Mouse (Mus musculus): ENCODE results near the gene Limch1. TPM values are rescaled to one million over a fixed set of nuclear protein-coding genes. Genes with fewer than 3 reads are reported as not detected.
A peak's percentile ranks its signal among the peaks of the same experiment; 100 is the strongest.

The Limch1 gene
- polyA plus RNA-seq, 1 experiment from 2014 or later, result 81.0 TPM

GRCm38 (mm10) chr5:66953971-66954644 is 208.5 kb downstream of the Limch1 start:
- WGBS, result 26% methylated on average over 7 of the region's 7 CpGs
- no peak overlapping the region for H3K4me2 ChIP-seq (ENCODE audit: low read length)
- H3K27ac ChIP-seq (ENCODE audit: low read length), result peak overlapping the region; percentile 87
- peak; percentile 93 for ATAC-seq
- H3K4me1 ChIP-seq (replicated peaks; ENCODE audit: control insufficient read depth, insufficient read depth, low read length), result peaks cover 14% of the 10 kb centered on the region
- no peak overlapping the region for H3K4me3 ChIP-seq (replicated peaks; ENCODE audit: low read length)
- H3K9me3 ChIP-seq (ENCODE audit: control insufficient read depth, low read length), result no peaks in the 10 kb centered on the region
- H3K27me3 ChIP-seq (replicated peaks; ENCODE audit: control insufficient read depth, insufficient read depth, low read length), result no peaks in the 10 kb centered on the region
- H3K9ac ChIP-seq (replicated peaks; ENCODE audit: low read depth, low read length), result no peak overlapping the region
- no peaks in the 10 kb centered on the region for H3K36me3 ChIP-seq (ENCODE audit: control insufficient read depth, insufficient read depth)

GRCm38 (mm10) chr5:66955245-66955644 is 209.6 kb downstream of the Limch1 start:
- no peak overlapping the region for H3K4me2 ChIP-seq (ENCODE audit: low read length)
- no peak overlapping the region for H3K27ac ChIP-seq (ENCODE audit: low read length)
- H3K9me3 ChIP-seq (ENCODE audit: control insufficient read depth, low read length), result no peaks in the 10 kb centered on the region
- WGBS, result 87% methylated on average over 5 of the region's 5 CpGs
- no peak overlapping the region for H3K4me3 ChIP-seq (replicated peaks; ENCODE audit: low read length)
- peaks cover 9% of the 10 kb centered on the region for H3K4me1 ChIP-seq (replicated peaks; ENCODE audit: control insufficient read depth, insufficient read depth, low read length)
- no peak overlapping the region for H3K9ac ChIP-seq (replicated peaks; ENCODE audit: low read depth, low read length)
- no peak for ATAC-seq
- no peaks in the 10 kb centered on the region for H3K27me3 ChIP-seq (replicated peaks; ENCODE audit: control insufficient read depth, insufficient read depth, low read length)
- no peaks in the 10 kb centered on the region for H3K36me3 ChIP-seq (ENCODE audit: control insufficient read depth, insufficient read depth)

- Histone ChIP-seq H3K9me3 (ENCODE audit: control insufficient read depth, low read length) (no peaks in the 10 kb centered on the region), H3K9ac (replicated peaks; ENCODE audit: low read depth, low read length) (no peak overlapping the region), H3K27me3 (replicated peaks; ENCODE audit: control insufficient read depth, insufficient read depth, low read length) (no peaks in the 10 kb centered on the region), H3K4me1 (replicated peaks; ENCODE audit: control insufficient read depth, insufficient read depth, low read length) (peaks cover 9% of the 10 kb centered on the region), H3K36me3 (ENCODE audit: control insufficient read depth, insufficient read depth) (no peaks in the 10 kb centered on the region), H3K4me3 (replicated peaks; ENCODE audit: low read length) (no peak overlapping the region), H3K27ac (ENCODE audit: low read length) (no peak overlapping the region), H3K4me2 (ENCODE audit: low read length) (no peak overlapping the region)
- ATAC-seq, result no peak
- 82% methylated on average over 10 of the region's 10 CpGs for WGBS
Measured at GRCm38 (mm10) chr5:66957656-66958055, 212.0 kb downstream of the Limch1 start.

- Histone ChIP-seq H3K9ac (replicated peaks; ENCODE audit: low read depth, low read length) (no peak overlapping the region), H3K9me3 (ENCODE audit: control insufficient read depth, low read length) (no peaks in the 10 kb centered on the region), H3K36me3 (ENCODE audit: control insufficient read depth, insufficient read depth) (no peaks in the 10 kb centered on the region), H3K4me2 (ENCODE audit: low read length) (no peak overlapping the region), H3K27ac (ENCODE audit: low read length) (no peak overlapping the region), H3K27me3 (replicated peaks; ENCODE audit: control insufficient read depth, insufficient read depth, low read length) (no peaks in the 10 kb centered on the region), H3K4me3 (replicated peaks; ENCODE audit: low read length) (no peak overlapping the region), H3K4me1 (replicated peaks; ENCODE audit: control insufficient read depth, insufficient read depth, low read length) (peaks cover 9% of the 10 kb centered on the region)
- 64% methylated on average over 8 of the region's 8 CpGs for WGBS
- ATAC-seq, result no peak
Measured at GRCm38 (mm10) chr5:66958118-66958517, 212.5 kb downstream of the Limch1 start.

DNA sequence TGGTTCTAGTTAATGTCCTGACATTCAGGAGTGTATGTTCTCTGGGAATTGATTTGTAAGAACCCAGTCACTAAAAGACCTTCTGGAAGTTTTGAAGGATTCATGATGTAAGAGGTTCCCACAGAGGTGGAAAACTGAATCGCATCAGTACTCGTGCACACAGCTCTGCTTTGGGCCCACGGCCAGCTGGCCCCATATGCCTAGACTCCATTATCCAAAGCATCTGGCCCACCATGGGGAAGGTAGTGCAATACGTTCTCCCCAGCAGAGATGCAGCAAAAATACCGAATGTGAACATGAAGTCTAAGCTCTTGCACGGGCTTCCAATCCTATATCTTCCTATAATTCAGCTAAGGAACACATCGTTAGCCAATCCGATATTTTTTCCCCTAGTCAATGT is 214.3 kb downstream of the Limch1 start:
- Histone ChIP-seq H3K36me3 (ENCODE audit: control insufficient read depth, insufficient read depth) (no peaks in the 10 kb centered on the region), H3K4me2 (ENCODE audit: low read length) (no peak overlapping the region), H3K9me3 (ENCODE audit: control insufficient read depth, low read length) (no peaks in the 10 kb centered on the region), H3K9ac (replicated peaks; ENCODE audit: low read depth, low read length) (no peak overlapping the region), H3K4me3 (replicated peaks; ENCODE audit: low read length) (no peak overlapping the region), H3K27ac (ENCODE audit: low read length) (no peak overlapping the region), H3K27me3 (replicated peaks; ENCODE audit: control insufficient read depth, insufficient read depth, low read length) (no peaks in the 10 kb centered on the region), H3K4me1 (replicated peaks; ENCODE audit: control insufficient read depth, insufficient read depth, low read length) (no peaks in the 10 kb centered on the region)
- 62% methylated on average over 8 of the region's 8 CpGs for WGBS
- no peak for ATAC-seq

DNA sequence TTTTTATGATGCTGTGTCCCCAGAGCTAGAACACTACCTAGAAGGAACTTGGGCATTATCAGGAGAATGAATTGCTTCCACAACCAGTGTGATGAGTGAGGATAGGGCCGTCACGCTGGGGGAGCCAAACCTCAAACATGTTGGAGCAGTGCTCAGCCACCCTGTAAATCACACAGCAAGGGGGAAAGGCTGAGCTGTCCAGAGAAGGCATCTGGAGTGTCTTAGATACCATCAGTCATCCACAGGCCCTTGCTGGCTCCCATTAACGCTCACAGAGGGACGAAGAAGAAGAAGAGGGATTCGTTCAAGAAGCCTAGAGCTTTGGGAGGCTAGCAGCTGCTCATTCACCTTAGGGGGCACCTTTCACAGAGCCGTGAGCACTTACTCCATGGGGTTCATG is 219.8 kb downstream of the Limch1 start:
- 75% methylated on average over 6 of the region's 6 CpGs for WGBS
- no peak overlapping the region; the same call in 1 of the 2 replicates for H3K27ac ChIP-seq (ENCODE audit: low read length)

GRCm38 (mm10) chr5:66967147-66967546 is 221.5 kb downstream of the Limch1 start:
- 78% methylated on average over 2 of the region's 2 CpGs for WGBS
- Histone ChIP-seq H3K27ac (ENCODE audit: low read length) (no peak overlapping the region), H3K4me3 (replicated peaks; ENCODE audit: low read length) (no peak overlapping the region), H3K9me3 (ENCODE audit: control insufficient read depth, low read length) (no peaks in the 10 kb centered on the region), H3K4me1 (replicated peaks; ENCODE audit: control insufficient read depth, insufficient read depth, low read length) (peaks cover 24% of the 10 kb centered on the region), H3K9ac (replicated peaks; ENCODE audit: low read depth, low read length) (no peak overlapping the region), H3K27me3 (replicated peaks; ENCODE audit: control insufficient read depth, insufficient read depth, low read length) (no peaks in the 10 kb centered on the region), H3K4me2 (ENCODE audit: low read length) (no peak overlapping the region), H3K36me3 (ENCODE audit: control insufficient read depth, insufficient read depth) (no peaks in the 10 kb centered on the region)
- no peak for ATAC-seq

More for the DNA sequence above, 219.8 kb downstream of the Limch1 start:
- no peak for ATAC-seq
- Histone ChIP-seq H3K9me3 (ENCODE audit: control insufficient read depth, low read length) (no peaks in the 10 kb centered on the region), H3K36me3 (ENCODE audit: control insufficient read depth, insufficient read depth) (no peaks in the 10 kb centered on the region), H3K9ac (replicated peaks; ENCODE audit: low read depth, low read length) (no peak overlapping the region), H3K4me3 (replicated peaks; ENCODE audit: low read length) (no peak overlapping the region), H3K27me3 (replicated peaks; ENCODE audit: control insufficient read depth, insufficient read depth, low read length) (no peaks in the 10 kb centered on the region), H3K4me2 (ENCODE audit: low read length) (no peak overlapping the region), H3K4me1 (replicated peaks; ENCODE audit: control insufficient read depth, insufficient read depth, low read length) (peaks cover 24% of the 10 kb centered on the region)

- peak overlapping the region; percentile 30 for H3K4me3 ChIP-seq (replicated peaks; ENCODE audit: low read length)
- H3K4me2 ChIP-seq (ENCODE audit: low read length), result peak overlapping the region; percentile 51
- no peaks in the 10 kb centered on the region for H3K27me3 ChIP-seq (replicated peaks; ENCODE audit: control insufficient read depth, insufficient read depth, low read length)
- no peaks in the 10 kb centered on the region for H3K9me3 ChIP-seq (ENCODE audit: control insufficient read depth, low read length)
- no peaks in the 10 kb centered on the region for H3K36me3 ChIP-seq (ENCODE audit: control insufficient read depth, insufficient read depth)
- WGBS, result 25% methylated on average over 4 of the region's 4 CpGs
- H3K4me1 ChIP-seq (replicated peaks; ENCODE audit: control insufficient read depth, insufficient read depth, low read length), result peaks cover 24% of the 10 kb centered on the region
- ATAC-seq, result peak; percentile 11; the same call in 1 of the 2 replicates
- H3K9ac ChIP-seq (replicated peaks; ENCODE audit: low read depth, low read length), result peak overlapping the region; percentile 38
- H3K27ac ChIP-seq (ENCODE audit: low read length), result peak overlapping the region; percentile 70
Measured at GRCm38 (mm10) chr5:66967646-66968045, 222.0 kb downstream of the Limch1 start.

DNA sequence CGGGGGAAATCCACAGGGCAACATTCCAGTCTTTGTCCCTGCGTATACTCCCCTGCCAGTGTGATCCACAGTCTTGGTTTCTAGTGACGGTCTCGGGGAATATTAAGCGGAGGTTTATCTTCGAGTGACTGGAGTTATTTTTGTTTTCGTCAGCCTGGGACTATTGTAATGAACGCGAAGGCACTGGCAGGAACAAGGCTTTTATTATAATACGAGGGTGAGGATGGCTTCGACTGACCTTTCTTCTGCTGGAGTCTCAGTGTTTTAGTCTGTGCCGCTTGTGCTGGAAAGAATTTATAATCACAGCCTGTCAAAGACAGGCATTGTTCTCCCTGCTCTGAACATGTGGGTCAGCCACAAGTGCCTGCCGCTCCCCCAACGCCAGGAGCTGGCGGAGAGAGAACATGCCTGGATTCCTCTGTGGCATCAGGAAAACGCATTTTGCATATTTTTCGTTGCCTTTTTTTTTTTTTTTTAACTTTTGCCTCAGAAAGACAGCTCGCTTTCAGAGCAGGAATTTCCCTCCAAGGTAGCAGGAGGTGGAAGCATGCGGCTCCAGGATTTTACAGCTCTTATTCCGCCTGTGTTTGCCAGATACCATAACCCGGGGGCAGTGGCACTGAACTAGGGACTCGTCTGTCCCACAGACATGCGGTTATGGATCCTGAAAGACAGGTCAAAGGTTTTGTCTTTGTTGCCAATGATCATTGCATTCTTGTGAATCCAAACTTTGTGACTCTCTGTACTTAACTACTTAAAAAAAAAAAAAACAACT is 222.6 kb downstream of the Limch1 start:
- peak; percentile 91 for ATAC-seq
- H3K4me1 ChIP-seq (replicated peaks; ENCODE audit: control insufficient read depth, insufficient read depth, low read length), result peaks cover 24% of the 10 kb centered on the region
- H3K27me3 ChIP-seq (replicated peaks; ENCODE audit: control insufficient read depth, insufficient read depth, low read length), result no peaks in the 10 kb centered on the region
- H3K9me3 ChIP-seq (ENCODE audit: control insufficient read depth, low read length), result no peaks in the 10 kb centered on the region
- H3K27ac ChIP-seq (ENCODE audit: low read length), result peak overlapping the region; percentile 70
- H3K4me2 ChIP-seq (ENCODE audit: low read length), result peak overlapping the region; percentile 51
- no peaks in the 10 kb centered on the region for H3K36me3 ChIP-seq (ENCODE audit: control insufficient read depth, insufficient read depth)
- H3K4me3 ChIP-seq (replicated peaks; ENCODE audit: low read length), result peak overlapping the region; percentile 30
- 3% methylated on average over 23 of the region's 23 CpGs for WGBS
- H3K9ac ChIP-seq (replicated peaks; ENCODE audit: low read depth, low read length), result peak overlapping the region; percentile 38

All from forebrain, embryonic 16.5 days (tissue).